Mouse (Mus musculus) CH12.LX (cell line): ENCODE measurements around the gene Maml1. TPM values are rescaled to one million over a fixed set of nuclear protein-coding genes. Genes with fewer than 3 reads are reported as not detected.

ENCODE experiments used
- DNase-seq: peaks from one replicate; pipeline ENCODE4 v3.0.0-alpha.2; 2013; ENCODE audit errors: extremely low read depth
- H3K27ac ChIP-seq: 2 replicates; pipeline ENCODE4 v1.5.1; 2012; ENCODE audit warnings: low read depth, mild to moderate bottlenecking, control low read depth, moderate library complexity; ENCODE audit not compliant: insufficient read depth
- H3K27me3 ChIP-seq: replicated peaks from 2 replicates; pipeline ENCODE3; 2012; ENCODE audit warnings: inconsistent platforms
- H3K36me3 ChIP-seq, 2 experiments: replicated peaks in 1 of 2; 2 replicates each; pipeline versions ENCODE3 to v1.6.1; 2012; ENCODE audit warnings: inconsistent platforms in 1 of 2, low read length in 1 of 2, mild to moderate bottlenecking in 1 of 2, mixed read lengths in 1 of 2, moderate library complexity in 1 of 2; ENCODE audit not compliant: control insufficient read depth in 1 of 2, insufficient read depth in 1 of 2
- H3K4me1 ChIP-seq, 2 experiments: 2 replicates each; pipeline ENCODE4 v1.6.1; 2012; ENCODE audit warnings: inconsistent platforms in 1 of 2, moderate library complexity in 1 of 2; ENCODE audit not compliant: insufficient read depth in 2 of 2, control insufficient read depth in 1 of 2
- H3K4me2 ChIP-seq: 2 replicates; pipeline ENCODE4 v1.6.1; 2012; ENCODE audit warnings: low read depth, mild to moderate bottlenecking, control low read depth; ENCODE audit not compliant: poor library complexity, insufficient read depth, severe bottlenecking
- H3K4me3 ChIP-seq, 3 experiments: fragments of 150-350 bp in 1 of 3; sonication (generic) in 1 of 3; replicated peaks in 1 of 3; 2 replicates each; pipeline versions ENCODE3 to v1.5.1; 2011 to 2012; ENCODE audit warnings: low read depth in 2 of 3, low read length in 2 of 3, mild to moderate bottlenecking in 2 of 3, moderate library complexity in 2 of 3, control low read depth in 1 of 3, improper control_type of control experiment in 1 of 3, inconsistent platforms in 1 of 3, mixed read lengths in 1 of 3; ENCODE audit not compliant: poor library complexity in 1 of 3
- H3K79me2 ChIP-seq: replicated peaks from 2 replicates; pipeline ENCODE4 v1.6.1; 2012; ENCODE audit warnings: mild to moderate bottlenecking, moderate library complexity; ENCODE audit not compliant: control insufficient read depth, poor library complexity, insufficient read depth, severe bottlenecking; ENCODE audit errors: extremely low read depth
- H3K9ac ChIP-seq: 2 replicates; pipeline ENCODE4 v1.6.1; 2012; ENCODE audit warnings: low read depth, mild to moderate bottlenecking, control low read depth, moderate library complexity; ENCODE audit not compliant: insufficient read depth
- H3K9me3 ChIP-seq: replicated peaks from 2 replicates; pipeline ENCODE3; 2012; ENCODE audit warnings: low read length, inconsistent platforms, mixed read lengths
- CHD1 ChIP-seq: IDR thresholded peaks from 2 replicates; pipeline ENCODE4 v1.6.1; 2012; ENCODE audit warnings: low read depth, low read length, improper control_type of control experiment, inconsistent platforms
- CHD2 ChIP-seq: IDR thresholded peaks from 2 replicates; pipeline ENCODE4 v1.6.1; 2011; ENCODE audit warnings: low read length, improper control_type of control experiment
- CTCF ChIP-seq, 2 experiments: IDR thresholded peaks in 1 of 2; conservative IDR thresholded peaks in 1 of 2; 2 replicates each; pipeline ENCODE4 v1.5.1; 2011 to 2012; ENCODE audit warnings: low read depth in 2 of 2, low read length in 2 of 2, improper control_type of control experiment in 1 of 2, inconsistent platforms in 1 of 2, mild to moderate bottlenecking in 1 of 2, moderate library complexity in 1 of 2
- EP300 ChIP-seq: IDR thresholded peaks from 2 replicates; pipeline ENCODE4 v1.6.1; 2011; ENCODE audit warnings: low read length, improper control_type of control experiment
- ETS1 ChIP-seq: conservative IDR thresholded peaks from 2 replicates; pipeline ENCODE4 v1.6.1; 2012; ENCODE audit warnings: low read depth, mild to moderate bottlenecking, inconsistent platforms, low read length, improper control_type of control experiment, moderate library complexity
- HCFC1 ChIP-seq: IDR thresholded peaks from 2 replicates; pipeline ENCODE4 v1.6.1; 2012; ENCODE audit warnings: low read depth, mild to moderate bottlenecking, inconsistent platforms, low read length, improper control_type of control experiment
- JUND ChIP-seq: conservative IDR thresholded peaks from 2 replicates; pipeline ENCODE4 v1.6.1; 2011; ENCODE audit warnings: low read depth, low read length, improper control_type of control experiment
- KAT2A ChIP-seq: IDR thresholded peaks from 2 replicates; pipeline ENCODE4 v1.6.1; 2012; ENCODE audit warnings: low read length, improper control_type of control experiment, inconsistent platforms; ENCODE audit not compliant: insufficient replicate concordance
- MAFK ChIP-seq: IDR thresholded peaks from 2 replicates; pipeline ENCODE4 v1.6.1; 2011; ENCODE audit warnings: low read length, improper control_type of control experiment; ENCODE audit not compliant: insufficient replicate concordance
- MAX ChIP-seq: IDR thresholded peaks from 2 replicates; pipeline ENCODE4 v1.6.1; 2011; ENCODE audit warnings: low read length, improper control_type of control experiment
- MAZ ChIP-seq: IDR thresholded peaks from 2 replicates; pipeline ENCODE4 v1.6.1; 2012; ENCODE audit warnings: low read depth, mild to moderate bottlenecking, inconsistent platforms, low read length, improper control_type of control experiment, moderate library complexity
- MEF2A ChIP-seq: IDR thresholded peaks from 2 replicates; pipeline ENCODE4 v1.6.1; 2014; ENCODE audit warnings: low read depth, mild to moderate bottlenecking, inconsistent platforms, low read length, improper control_type of control experiment, borderline replicate concordance
- MYC ChIP-seq: IDR thresholded peaks from 2 replicates; pipeline ENCODE4 v1.6.1; 2011; ENCODE audit warnings: low read depth, mild to moderate bottlenecking, improper control_type of control experiment, low read length
- NELFE ChIP-seq: IDR thresholded peaks from 2 replicates; pipeline ENCODE4 v1.6.1; 2011; ENCODE audit warnings: low read depth, low read length, improper control_type of control experiment
- NRF1 ChIP-seq: IDR thresholded peaks from 2 replicates; pipeline ENCODE4 v1.6.1; 2014; ENCODE audit warnings: low read depth, mild to moderate bottlenecking, inconsistent platforms, low read length, improper control_type of control experiment, moderate library complexity
- PAX5 ChIP-seq: IDR thresholded peaks from 2 replicates; pipeline ENCODE4 v1.6.1; 2012; ENCODE audit warnings: low read length, inconsistent platforms, mixed read lengths
- POLR2A ChIP-seq: IDR thresholded peaks from 2 replicates; pipeline ENCODE4 v1.6.1; 2011; ENCODE audit warnings: low read depth, mild to moderate bottlenecking, improper control_type of control experiment, low read length
- POLR2AphosphoS2 ChIP-seq: IDR thresholded peaks from 2 replicates; pipeline ENCODE4 v1.6.1; 2011; ENCODE audit warnings: low read depth, low read length, improper control_type of control experiment
- RAD21 ChIP-seq: IDR thresholded peaks from 2 replicates; pipeline ENCODE4 v1.6.1; 2011; ENCODE audit warnings: low read depth, mild to moderate bottlenecking, low read length, improper control_type of control experiment, moderate library complexity
- RCOR1 ChIP-seq: conservative IDR thresholded peaks from 2 replicates; pipeline ENCODE4 v1.6.1; 2012; ENCODE audit warnings: low read depth, mild to moderate bottlenecking, inconsistent platforms, low read length, improper control_type of control experiment
- SIN3A ChIP-seq: IDR thresholded peaks from 2 replicates; pipeline ENCODE4 v1.6.1; 2012; ENCODE audit warnings: low read length, improper control_type of control experiment, inconsistent platforms
- SMC3 ChIP-seq: IDR thresholded peaks from 2 replicates; pipeline ENCODE4 v1.6.1; 2011; ENCODE audit warnings: low read depth, low read length, improper control_type of control experiment
- TBP ChIP-seq: conservative IDR thresholded peaks from 2 replicates; pipeline ENCODE4 v1.6.1; 2011; ENCODE audit warnings: low read depth, low read length, improper control_type of control experiment
- TCF12 ChIP-seq: IDR thresholded peaks from 2 replicates; pipeline ENCODE4 v1.6.1; 2014; ENCODE audit warnings: low read depth, mild to moderate bottlenecking, inconsistent platforms, low read length, improper control_type of control experiment
- UBTF ChIP-seq: IDR thresholded peaks from 2 replicates; pipeline ENCODE4 v1.6.1; 2012; ENCODE audit warnings: low read depth, mild to moderate bottlenecking, inconsistent platforms, low read length, improper control_type of control experiment, moderate library complexity
- USF1 ChIP-seq: IDR thresholded peaks from 2 replicates; pipeline ENCODE4 v1.6.1; 2014; ENCODE audit warnings: low read depth, mild to moderate bottlenecking, inconsistent platforms, low read length, improper control_type of control experiment
- USF2 ChIP-seq: conservative IDR thresholded peaks from 2 replicates; pipeline ENCODE4 v1.6.1; 2011; ENCODE audit warnings: low read depth, low read length, improper control_type of control experiment
- ZC3H11A ChIP-seq: IDR thresholded peaks from 2 replicates; pipeline ENCODE4 v1.6.1; 2012; ENCODE audit warnings: low read depth, mild to moderate bottlenecking, inconsistent platforms, low read length, improper control_type of control experiment
- ZKSCAN1 ChIP-seq: IDR thresholded peaks from 2 replicates; pipeline ENCODE4 v1.6.1; 2012; ENCODE audit warnings: low read depth, inconsistent platforms, low read length, improper control_type of control experiment, borderline replicate concordance
- ZNF384 ChIP-seq: IDR thresholded peaks from 2 replicates; pipeline ENCODE4 v1.6.1; 2012; ENCODE audit warnings: low read depth, low read length, improper control_type of control experiment, inconsistent platforms
- dilution Hi-C: fragments of 300-500 bp; cut with MboI; formaldehyde crosslinking; loops from 2 replicates; pipeline ENCODE4 v1.14.3; 2020; ENCODE audit warnings: low sequenced_read_pairs; ENCODE audit not compliant: extremely low pct_unique_long_range_greater_than_20kb, extremely low pct_ligation_motif_present
- in situ Hi-C: fragments of 300-500 bp; cut with MboI; formaldehyde crosslinking; loops from 3 replicates; pipeline ENCODE4 v1.14.3; 2019; ENCODE audit warnings: low sequenced_read_pairs, low pct_ligation_motif_present, low pct_unique_long_range_greater_than_20kb, mixed read lengths
- polyA plus RNA-seq: library from polyadenylated mRNA; unstranded; fragments of >175 nt; gene quantifications from 2 replicates; pipeline ENCODE4 v1.2.1, GENCODE M21; 2012; ENCODE audit warnings: low read depth; ENCODE audit not compliant: insufficient read length
- total RNA-seq, 2 experiments: library from RNA; depleted of rRNA; stranded (reverse); fragments of 300-350 nt in 1 of 2; fragments of >200 nt in 1 of 2; gene quantifications; 2 replicates each; pipeline ENCODE4 v1.2.3; 2012 to 2014

The Maml1 gene
- total and polyA plus RNA-seq, 3 experiments: 2.2 to 9.7 (median 5.4) TPM

- DNase-seq: no peak
- Histone ChIP-seq H3K36me3 (peaks cover 23 to 29% of the 10 kb centered on the region in 2 experiments), H3K4me2 (peak overlapping the region; percentile 79), H3K9me3 (no peaks in the 10 kb centered on the region), H3K27me3 (no peaks in the 10 kb centered on the region), H3K79me2 (peaks cover 39% of the 10 kb centered on the region), H3K9ac (peak overlapping the region; percentile 98), H3K27ac (peak overlapping the region; percentile 94), H3K4me1 (peaks cover 31 to 73% of the 10 kb centered on the region in 2 experiments), H3K4me3 (peak overlapping the region; percentile 74 to 97 (median 89))
- in situ Hi-C loops: loop anchor here (5.0 kb wide), 1 partner anchor 34 kb away; no protein-coding TSS in a partner anchor
- dilution Hi-C loops: no loop called here
- TF ChIP-seq ZKSCAN1 (peak; percentile 76), PAX5 (no peak), UBTF (no peak), ZC3H11A (no peak)
Measured at GRCm38 (mm10) chr11:50211322-50212059, 80.6 kb downstream of the Maml1 start.

- peaks cover 32 to 38% of the 10 kb centered on the region in 2 experiments for H3K36me3 ChIP-seq
- dilution Hi-C loops: no loop called here
- peak within 1 kb of the TSS; percentile 79 for H3K4me2 ChIP-seq
- peaks cover 25 to 72% of the 10 kb centered on the region in 2 experiments for H3K4me1 ChIP-seq
- H3K79me2 ChIP-seq: peaks cover 47% of the 10 kb centered on the region
- no peaks in the 10 kb centered on the region for H3K9me3 ChIP-seq
- peak within 1 kb of the TSS; percentile 94 for H3K27ac ChIP-seq
- in situ Hi-C loops: loop anchor here (5.0 kb wide), 1 partner anchor 33 kb away; no protein-coding TSS in a partner anchor
- peak within 1 kb of the TSS; percentile 74 to 97 (median 89) for H3K4me3 ChIP-seq
- DNase-seq: peak; percentile 82
- H3K9ac ChIP-seq: peak within 1 kb of the TSS; percentile 98
- no peaks in the 10 kb centered on the region for H3K27me3 ChIP-seq
- TF ChIP-seq POLR2A (peak; percentile 98), ZNF384 (no peak), MAX (peak; percentile 44; the same call in 1 of the 2 replicates), NELFE (peak; percentile 99), MAFK (peak; percentile 94), NRF1 (no peak; the same call in 1 of the 2 replicates), JUND (no peak), CHD2 (no peak), POLR2AphosphoS2 (peak; percentile 88; the same call in 1 of the 2 replicates), MAZ (peak; percentile 63; the same call in 1 of the 2 replicates), RCOR1 (no peak; the same call in 1 of the 2 replicates), KAT2A (no peak), ETS1 (peak; percentile 43; the same call in 1 of the 2 replicates), MYC (no peak), USF2 (no peak), TBP (peak; percentile 97), SMC3 (no peak), CHD1 (0 out of 2 replicates have a peak, but pooled peaks have one; percentile 33), SIN3A (no peak; the same call in 1 of the 2 replicates), CTCF (conservative IDR thresholded peaks at IDR 0.05 in 1 of 2, IDR thresholded peaks at IDR 0.05 in 1 of 2; ENCODE audit: low read depth in 2 of 2, low read length in 2 of 2) (no peak), USF1 (no peak), RAD21 (no peak), ZKSCAN1 (no peak), TCF12 (peak; percentile 69), MEF2A (0 out of 2 replicates have a peak, but pooled peaks have one; percentile 39), ZC3H11A (no peak), EP300 (no peak), HCFC1 (no peak; the same call in 1 of the 2 replicates)
Measured at GRCm38 (mm10) chr11:50210505-50211151, 81.5 kb downstream of the Maml1 start, which contains the start of the genes Sqstm1 and Mgat4b. Sqstm1 (minus strand) TSS chr11:50210827. Mgat4b (plus strand) TSS chr11:50210890.
